Mouse (Mus musculus) liver, postnatal 0 days (tissue): Measurements from ENCODE around the gene Tnfsf13.

Experiments used
- CTCF ChIP-seq: sonication (generic); IDR thresholded peaks from 2 replicates; pipeline ENCODE4 v1.5.1; 2016; ENCODE audit warnings: antibody characterized with exemption, low read depth
- EP300 ChIP-seq: IDR thresholded peaks from 2 replicates; pipeline ENCODE4 v1.6.1; 2016; ENCODE audit warnings: antibody characterized with exemption, low read depth, mild to moderate bottlenecking

DNA sequence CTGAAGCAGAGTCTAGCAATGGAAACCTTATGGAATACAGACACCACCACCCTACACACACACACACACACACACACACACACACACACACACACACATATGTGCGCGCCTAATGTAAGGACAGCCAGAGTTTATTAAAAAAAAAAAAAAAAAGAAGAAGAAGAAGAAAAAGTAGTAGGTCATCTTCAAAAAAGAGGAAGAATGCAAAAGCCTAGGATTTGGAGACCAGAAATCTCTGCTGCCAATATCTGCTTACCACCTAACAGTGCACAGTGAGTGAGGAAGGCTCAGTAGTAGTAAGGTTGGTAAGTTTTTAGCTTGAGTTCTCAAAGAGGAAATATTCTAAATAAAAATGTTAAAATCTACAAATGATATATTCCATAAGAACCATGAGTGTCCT lies 6.4 kb downstream of the Tnfsf13 start:
- no peak for TF ChIP-seq CTCF
- no peak for TF ChIP-seq EP300
